Mouse (Mus musculus): ENCODE data around the gene Rundc3b.

Gene Rundc3b

DNA sequence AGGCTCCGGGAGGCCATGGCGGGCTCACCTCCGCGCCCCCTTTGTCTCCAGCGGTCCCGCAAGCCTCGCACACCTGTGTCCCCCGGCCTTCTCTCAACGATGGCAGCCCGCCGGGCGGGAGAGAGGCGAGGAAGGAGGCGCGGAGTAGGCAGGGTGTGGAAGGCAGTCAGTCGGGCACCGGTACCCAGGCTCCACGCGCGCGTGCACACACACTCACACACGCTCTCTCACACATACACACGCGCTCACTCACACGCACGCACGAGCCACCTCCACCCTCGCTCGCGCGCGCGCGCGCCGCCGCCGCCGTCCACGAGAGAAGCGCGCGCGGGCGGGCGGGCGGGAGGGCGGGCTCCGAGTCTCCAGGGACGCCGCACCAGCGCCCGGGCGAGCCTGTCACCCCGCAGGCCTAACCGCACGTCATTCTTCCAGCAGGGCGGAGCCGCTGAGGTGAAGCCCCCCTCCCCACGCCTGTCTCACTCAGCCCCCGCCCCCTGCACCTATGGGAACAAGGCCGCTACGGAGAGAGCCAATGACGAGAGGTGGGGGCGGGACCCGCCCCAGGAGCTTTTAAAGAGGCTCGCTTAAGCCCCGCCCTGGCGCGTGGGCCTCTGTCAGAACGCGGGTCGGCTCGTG, at the start of gene Rundc3b:
Gene Rundc3b, minus strand, starts transcription at position 357 of the 636 bp plus-strand sequence.
- peak; percentile 82 to 85 for DNase-seq (ENCODE audit: low spot score in 2 of 2)

DNA sequence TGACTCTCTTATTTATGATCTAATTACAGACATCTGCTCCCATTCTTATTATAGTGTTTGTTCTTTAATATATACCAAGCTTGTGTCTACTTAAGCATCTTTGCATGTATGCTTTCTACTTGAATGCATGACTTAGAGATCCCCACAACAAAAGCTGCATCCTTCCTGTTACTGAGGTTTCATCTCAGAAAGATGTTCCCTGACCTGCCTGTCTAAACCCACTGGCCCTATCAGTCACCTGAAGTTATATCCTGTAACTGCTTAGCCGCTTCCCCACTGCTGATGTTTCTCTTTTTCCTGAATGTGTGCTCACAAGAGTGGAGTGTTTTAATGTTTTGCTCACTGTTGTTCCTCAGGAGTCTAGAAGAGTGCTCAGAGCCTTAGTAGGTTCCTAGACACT, 46.9 kb upstream of the Rundc3b start:
- DNase-seq (ENCODE audit: low spot score in 2 of 2) = peak; percentile 15 to 22

DNA sequence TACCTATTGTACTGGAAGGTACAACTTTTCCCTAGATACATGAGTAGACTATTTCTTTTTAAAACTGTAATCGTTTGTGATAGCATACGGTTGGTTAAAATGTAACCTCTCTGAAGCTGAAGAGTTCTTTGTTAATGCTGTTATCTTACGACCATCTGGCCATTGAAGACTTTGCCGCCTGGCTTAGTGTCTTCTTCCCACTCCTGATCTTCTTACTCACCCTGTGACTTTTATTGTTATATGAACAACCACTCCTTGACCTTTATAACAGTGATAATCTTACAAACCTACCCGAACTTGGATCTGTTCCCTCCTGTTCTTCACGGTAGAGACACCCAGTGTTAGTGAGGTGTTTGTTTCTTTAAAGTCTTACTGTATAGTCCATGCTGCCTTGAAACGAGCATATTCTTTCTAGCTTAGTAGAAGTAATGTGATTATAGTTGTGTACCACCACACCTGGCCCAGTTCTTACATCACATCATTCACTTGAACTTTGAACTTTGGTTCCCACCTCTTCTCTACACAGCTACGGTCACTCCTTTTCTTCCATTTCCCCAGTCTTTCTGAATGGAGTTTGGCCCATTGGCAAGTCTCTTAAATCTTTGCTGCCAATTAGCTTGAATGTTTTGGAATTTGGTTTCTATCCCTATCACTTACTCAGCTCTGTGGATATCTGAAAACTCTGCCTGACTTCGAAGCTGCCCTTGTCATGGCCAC, 45.2 kb upstream of the Rundc3b start:
- no peak for DNase-seq (ENCODE audit: low spot score in 2 of 2)

DNA sequence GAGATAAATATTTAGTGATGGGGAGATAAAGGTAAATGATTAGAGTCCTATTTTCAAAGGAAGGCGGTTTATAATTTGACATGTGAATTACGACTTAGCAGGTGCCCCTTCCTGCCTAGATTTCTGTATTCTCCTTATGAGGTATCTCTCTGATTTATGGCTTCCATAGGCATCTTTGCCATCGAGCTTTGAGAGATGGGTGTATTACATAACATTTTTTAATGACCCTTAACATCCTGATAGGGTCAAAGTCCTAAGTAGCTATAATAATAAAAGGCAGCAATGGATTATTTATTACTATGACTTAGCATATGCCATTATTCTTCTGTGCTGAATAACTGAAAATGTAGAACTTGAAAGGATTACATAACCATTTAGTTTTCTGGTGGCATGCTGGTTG, 41.9 kb upstream of the Rundc3b start:
- no peak for DNase-seq (ENCODE audit: low spot score in 2 of 2)

DNA sequence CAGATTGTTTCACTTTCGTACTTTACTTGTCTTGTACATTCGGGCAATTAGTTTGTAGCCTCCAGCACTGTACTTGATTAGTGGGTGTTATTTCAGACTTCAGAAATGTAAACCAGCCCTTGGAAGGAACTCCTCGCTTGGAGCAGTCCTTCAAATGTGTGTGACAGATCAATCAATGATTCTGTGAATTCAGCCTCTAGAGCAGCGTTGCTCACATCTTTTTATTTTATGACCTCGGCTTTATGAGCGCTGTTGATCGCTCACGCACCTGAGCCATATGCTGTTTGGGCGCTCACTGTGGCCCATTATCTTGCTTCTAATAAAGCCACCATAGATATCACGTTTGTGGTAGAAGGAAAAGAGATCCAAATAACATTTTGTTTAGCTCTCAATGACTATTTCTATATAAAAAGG, 38.0 kb upstream of the Rundc3b start:
- DNase-seq (ENCODE audit: low spot score in 2 of 2) = no peak

DNA sequence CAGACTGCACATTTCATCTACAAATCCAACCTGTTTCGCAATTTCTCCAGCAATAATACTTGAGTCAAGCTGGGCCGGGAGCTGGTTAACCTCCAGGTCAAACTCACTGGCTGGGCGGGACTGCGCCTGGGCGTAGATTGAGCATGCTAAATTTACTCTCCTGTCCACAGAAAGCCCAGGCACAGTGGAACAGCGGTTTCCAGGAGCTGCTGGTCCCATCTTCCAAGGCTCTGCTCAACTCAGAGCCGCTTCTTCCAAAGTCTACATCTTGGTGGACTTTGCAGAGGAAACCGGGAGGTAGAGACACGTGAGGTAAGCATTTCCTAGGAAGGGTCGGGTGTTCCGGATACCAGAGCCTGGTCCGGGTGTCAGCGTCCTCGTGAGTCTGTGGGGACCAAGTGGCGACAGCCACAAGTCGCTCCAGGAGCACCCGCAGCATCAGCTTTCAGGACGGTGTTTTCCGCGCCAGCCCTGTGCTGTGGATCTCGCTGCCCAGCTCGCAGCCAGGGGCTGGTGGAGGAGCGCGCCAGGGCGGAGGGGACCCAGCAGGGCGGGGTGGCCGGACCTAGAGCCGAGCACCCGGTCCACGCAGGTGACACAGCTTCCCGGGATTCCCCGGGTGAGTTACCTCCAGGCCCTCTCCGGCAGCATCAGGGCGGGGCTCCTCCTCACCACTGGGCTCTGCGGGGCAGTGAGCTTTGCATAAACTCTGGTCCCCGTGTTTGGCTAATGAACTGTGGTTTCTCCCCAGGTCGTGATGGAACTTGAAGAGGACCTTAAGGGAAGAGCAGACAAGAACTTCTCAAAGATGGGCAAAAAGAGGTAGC, 37.4 kb upstream of the Rundc3b start, which contains the start of gene Abcb1a:
Gene Abcb1a, plus strand, starts transcription at position 167 of the 827 bp plus-strand sequence.
- peak; percentile 26 to 27 for DNase-seq (ENCODE audit: low spot score in 2 of 2)

DNA sequence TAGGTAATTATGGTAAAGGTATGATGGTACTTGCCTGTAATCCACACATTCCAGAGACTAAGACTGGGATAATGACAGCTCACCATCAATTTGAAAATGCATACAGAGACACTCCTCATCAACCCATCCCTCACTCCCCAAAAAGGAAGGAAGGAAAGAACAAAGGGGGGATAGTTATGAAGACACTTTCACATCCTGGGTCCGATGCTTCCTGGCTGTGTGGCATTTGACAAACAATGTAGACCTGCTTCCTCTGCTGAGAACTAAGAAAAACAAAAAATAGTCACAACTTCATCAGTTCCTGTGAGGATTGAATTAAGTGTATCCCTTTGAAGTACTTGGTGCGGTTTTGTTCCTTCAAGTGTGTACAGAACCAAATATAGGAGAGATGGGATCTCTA, 29.3 kb upstream of the Rundc3b start:
- DNase-seq (ENCODE audit: low spot score in 2 of 2) = no peak

DNA sequence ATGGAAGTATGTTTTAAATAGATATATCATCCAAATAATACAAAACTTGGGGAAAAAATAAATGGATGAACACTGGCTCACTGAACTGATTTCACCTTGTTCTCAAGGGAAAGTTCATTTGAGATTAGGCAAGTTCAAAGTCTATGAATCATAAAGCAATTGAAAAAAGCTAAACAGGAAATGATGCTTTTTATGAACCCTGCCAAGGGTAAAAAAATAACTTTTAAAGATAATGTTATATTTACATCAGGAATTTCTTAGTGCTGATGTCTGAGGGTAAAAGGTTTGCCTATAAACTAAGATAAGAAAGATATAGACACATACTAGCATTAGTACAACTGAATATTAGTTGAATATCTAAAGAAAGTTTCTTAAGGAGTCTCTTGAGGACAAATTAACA, 26.0 kb upstream of the Rundc3b start:
- DNase-seq (ENCODE audit: low spot score in 2 of 2) = no peak

DNA sequence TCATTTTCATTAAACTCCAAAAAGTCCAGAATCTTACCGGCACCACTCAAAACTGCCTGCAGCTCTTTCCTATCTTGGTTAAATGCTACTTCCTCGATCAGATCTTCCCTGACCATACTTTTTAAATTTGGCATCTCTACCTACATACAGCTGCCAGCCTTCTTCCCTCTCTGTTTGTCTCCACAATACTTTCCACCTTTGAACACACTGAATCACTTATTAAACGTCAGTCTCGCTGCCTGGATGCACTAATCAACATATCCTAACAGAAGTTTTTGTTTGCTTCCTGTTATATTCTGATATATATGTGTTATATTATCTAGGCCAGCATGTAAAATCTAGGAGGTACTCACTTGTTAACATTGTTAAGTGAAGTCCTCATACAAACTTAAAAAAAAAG, 25.5 kb upstream of the Rundc3b start:
- no peak for DNase-seq (ENCODE audit: low spot score in 2 of 2)

DNA sequence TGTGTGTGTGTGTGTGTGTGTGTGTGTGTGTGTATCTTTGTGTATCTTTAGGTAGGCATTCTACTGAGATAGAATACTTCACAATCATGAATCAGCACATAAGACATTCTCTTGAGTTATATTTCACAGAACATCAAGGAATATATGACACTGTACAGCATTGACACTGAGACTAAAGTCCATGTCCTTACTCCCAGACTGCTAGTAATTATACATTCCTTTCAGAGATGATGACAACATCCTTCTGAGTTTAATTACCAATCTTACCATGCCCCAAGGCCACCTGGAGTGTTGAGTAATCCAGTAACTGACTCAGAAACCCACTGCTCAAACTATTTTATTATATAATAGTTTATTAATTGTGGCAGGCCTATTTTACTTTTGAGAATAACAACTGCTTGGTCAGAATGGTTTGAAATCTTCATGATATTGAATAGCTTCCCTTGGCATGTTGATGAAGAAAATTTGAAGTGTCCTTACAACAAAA, 11.8 kb upstream of the Rundc3b start:
- DNase-seq (ENCODE audit: low spot score in 2 of 2) = no peak

DNA sequence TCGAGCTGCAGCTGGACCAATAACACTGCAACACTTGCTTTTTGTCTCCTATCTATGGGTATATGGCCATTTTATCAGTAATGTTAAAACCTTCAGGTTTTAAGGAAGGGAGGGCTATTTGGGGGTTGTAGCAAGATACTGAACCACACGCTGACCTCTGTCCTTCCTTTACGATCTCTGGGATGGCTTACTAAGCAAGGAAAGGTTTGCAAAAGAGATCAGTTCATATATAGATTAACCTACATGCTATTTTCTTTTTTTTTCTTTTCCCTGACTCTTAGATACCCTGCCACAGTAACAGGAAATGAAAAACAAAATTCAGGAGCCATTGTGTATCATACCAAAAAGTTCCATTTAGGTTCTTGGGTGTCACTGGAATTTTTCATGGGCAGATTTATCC, 10.1 kb upstream of the Rundc3b start:
- no peak for DNase-seq (ENCODE audit: low spot score in 2 of 2)

DNA sequence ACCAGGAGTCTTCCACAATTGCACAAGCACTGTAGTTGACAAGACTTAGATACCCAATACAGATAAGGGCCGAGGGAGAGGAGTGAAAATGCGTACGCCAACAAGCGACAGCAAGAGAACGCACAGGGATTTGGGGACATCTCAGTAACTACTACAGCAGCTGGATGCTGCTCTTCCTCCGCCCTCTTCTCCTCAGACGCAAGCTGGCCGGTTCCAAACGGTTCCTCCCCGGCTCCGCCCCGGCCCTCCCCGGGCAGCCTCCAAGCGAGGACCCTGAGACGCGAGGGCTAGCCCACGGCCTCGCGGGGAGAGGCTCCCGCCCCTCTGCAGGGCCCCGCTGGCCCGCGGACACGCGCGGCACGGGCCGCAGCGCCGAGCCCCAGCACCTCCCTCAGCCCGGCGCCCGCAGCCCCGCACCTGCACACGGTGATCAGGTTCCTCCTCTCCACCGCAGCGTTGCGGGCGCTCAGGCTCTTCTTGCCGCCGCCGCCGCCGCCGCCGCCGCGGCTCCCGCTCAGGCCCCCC, 619 bp downstream of the Rundc3b start:
- peak; percentile 7 to 18 for DNase-seq (ENCODE audit: low spot score in 2 of 2)

DNA sequence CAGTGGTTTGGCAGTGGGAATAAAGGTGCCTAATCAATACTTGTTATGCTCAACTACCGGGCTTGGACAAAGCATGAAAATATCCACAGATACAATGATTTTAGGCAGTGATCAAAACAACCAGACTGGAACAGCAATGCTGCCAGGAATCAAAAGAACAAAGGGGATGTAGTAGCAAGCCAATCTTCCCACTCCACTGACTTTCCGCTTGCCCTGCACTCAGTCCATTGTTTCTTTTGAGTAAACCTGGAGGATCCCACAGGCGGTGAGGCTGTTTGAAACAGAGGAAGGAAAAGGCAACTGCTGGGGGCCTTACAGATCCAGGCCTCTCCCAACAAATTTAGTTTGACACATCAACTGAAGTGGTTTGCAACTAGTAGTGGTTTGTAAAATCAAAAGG, 51.6 kb downstream of the Rundc3b start:
- no peak for DNase-seq (ENCODE audit: low spot score in 2 of 2)

DNA sequence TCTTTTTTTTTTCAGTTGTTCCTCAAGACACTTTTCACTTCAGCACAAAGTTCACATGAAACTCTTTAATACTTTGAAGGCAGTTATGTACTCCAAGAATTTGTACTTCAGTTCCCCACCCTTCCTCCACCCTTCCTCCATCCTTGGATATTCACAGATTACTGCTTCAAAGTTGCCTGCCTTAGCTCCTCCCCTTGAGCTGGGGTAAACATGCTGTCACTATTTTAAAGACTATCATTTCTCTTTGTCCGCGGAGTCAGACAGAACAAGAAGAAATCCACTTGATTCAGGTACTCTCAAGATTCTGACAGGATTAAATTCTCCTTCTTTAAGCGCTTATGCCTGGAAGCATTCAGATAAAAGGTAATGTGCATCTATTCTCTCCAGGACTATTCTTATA, 55.9 kb downstream of the Rundc3b start:
- DNase-seq (ENCODE audit: low spot score in 2 of 2) = no peak

DNA sequence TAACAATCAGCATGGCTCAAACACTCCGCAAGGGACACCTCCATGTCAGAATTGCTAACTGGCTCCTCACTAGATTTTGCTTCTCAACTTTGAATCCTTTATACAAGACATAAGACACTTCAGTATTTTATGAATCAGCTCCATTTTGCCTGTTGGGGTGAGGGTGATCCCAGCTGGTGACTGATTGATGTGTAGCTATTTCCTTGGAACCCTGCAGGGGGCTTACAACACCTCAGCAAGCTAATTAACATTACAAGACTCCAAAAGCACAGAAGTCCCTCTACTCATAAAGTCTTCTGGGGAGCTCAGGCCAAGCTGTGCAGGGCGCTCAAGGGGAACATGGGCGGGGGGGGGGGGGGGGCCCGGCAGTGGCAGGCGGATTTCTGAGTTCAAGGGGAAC, 78.2 kb downstream of the Rundc3b start:
- no peak for DNase-seq (ENCODE audit: low spot score in 2 of 2)

DNA sequence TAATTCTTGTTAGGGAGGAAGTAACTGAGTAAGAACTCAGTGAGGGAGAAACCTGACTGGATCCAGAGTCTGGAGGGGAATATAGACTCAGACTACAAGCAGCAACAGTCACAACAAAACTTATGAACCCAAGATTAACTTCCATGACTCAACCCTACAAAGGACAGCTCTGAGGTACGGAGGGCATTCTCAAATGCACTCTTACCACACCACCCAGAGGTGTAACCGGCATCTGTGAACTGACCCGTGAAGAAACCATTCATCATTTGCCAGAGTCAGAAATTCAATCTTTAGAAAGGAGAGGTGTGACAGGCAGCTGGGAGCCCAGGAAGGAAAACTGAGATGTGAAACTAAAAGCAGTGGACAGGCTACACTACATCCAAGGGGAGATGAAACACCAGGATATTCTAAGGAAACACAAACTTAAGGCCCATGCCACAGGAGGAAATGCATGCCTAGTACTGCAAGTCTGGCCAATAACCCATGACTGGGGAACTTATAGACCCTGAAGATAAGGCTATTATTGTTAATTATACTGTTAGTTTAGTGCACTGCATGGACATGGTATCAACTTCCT, 80.0 kb downstream of the Rundc3b start:
- DNase-seq (ENCODE audit: low spot score in 2 of 2) = no peak

DNA sequence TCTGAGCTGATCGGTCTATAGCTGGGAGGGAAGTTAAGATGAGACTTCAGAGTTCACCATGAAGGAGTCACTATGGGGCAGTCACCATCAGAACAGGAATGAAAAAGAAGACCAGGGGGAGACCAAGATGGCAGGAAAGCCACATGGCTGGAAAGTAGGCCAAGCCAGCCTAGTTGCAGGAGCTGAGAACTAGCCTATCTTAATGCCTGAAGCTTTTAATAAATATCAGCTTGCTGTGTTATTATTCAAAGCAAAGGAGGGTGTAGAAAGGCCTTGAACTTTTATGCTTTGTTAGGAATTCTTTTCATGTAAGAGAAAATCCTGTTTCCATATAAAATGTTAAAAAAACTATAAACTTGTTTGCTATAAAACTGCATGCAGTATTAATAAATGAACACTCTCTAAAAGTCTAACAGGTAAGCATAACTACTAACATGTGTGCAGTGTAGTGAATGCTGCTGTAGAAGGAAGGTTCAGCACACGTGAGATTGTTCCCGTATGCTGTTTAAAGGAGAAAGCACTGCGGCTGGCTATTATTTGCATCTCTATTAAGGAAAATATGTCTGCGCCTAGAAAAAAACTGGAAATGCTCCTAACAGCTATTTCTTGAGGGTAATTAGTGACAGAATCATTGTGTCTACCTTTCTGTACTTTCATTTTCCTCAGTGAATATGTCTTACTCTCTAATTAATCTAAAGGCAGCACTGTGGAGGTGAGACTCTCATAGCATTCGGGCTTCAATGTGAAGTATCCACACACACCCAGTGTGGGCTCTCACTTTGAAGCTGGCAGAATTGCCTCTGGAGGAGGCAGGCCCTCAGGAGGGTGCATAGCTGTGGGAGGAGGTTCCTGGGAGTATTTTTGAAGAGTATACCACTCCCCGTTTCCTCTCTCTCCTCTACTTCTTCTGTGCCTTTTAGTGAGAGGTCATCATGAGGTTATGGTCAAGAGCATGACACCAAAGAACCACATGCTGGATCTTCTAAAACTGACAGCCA, 81.3 kb downstream of the Rundc3b start:
- no peak for DNase-seq (ENCODE audit: low spot score in 2 of 2)

DNA sequence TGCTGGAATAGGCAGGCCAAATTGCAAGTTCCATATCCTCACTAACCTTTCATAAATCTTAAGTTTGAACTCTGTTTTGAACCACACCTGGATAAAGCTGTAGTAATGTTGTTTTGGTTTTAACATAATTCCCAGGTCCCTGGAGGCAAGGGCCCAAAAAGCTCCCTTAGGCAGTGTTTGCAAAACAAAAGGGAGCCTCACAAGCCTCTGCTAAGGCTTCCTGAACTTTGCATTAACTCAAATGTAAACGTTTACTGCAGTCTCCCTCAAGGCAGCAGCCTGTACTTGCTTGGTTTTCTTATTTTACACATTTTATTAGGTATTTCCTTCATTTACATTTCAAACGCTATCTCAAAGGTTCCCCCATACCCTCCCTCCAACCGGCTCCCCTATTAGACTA, 103.7 kb downstream of the Rundc3b start:
- no peak for DNase-seq (ENCODE audit: low spot score in 2 of 2)

DNA sequence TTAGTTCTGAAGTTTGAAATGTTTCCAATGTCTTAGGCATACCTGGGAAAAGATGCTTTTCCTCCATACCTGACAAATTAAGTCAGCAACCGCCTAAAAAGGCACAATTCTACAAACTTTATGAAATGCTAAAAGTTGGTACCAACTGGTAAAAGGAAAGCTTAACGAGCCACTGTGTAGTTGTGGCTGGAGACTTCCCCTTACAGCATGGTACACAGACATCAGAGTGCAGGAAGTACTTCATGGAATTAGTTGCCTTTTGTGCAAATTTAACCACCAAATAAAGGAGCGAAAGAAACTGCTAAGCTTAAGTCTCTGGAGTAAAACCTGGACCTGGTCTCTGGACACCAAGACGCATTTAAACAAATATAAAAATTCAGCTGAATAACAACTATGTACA, 131.0 kb downstream of the Rundc3b start:
- DNase-seq (ENCODE audit: low spot score in 2 of 2) = no peak

DNA sequence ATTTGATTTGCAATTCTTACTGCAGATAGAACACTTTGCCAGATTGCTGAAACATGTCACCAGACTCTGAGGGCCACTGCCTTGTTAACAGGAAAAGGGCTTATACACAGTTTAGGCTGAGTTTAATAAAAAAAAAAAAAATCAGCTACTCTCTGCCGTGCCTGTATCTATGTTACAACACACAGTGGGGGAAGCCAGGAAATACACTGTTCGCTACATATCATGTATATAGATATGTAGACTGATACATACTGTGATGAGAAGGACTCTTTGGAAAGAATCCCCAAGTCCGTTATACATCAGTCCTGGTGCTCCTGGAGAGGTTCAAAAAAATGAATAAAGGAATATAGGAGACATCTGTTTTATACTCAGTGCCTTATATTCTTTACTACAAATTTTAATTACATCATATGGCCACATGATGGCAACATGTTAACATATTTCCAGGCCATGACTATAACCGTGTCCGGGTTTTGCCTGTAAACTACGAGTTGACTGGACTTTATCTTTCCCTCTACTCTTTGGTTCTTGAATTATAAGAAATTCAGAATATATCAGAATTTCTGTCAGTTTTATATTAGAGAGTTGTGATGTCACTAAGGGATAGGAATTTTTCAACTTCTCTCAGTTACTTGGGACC, 133.2 kb downstream of the Rundc3b start:
- DNase-seq (ENCODE audit: low spot score in 2 of 2) = no peak

Data from spleen, postnatal 36 days (tissue).